Mouse (Mus musculus) intestine, embryonic 14.5 days (tissue): Measurements from ENCODE around the gene Fgf14. TPM values are rescaled to one million over a fixed set of nuclear protein-coding genes. Genes with fewer than 3 reads are reported as not detected.
"Not testable (repeated sequence)": the region's sequence is repeated elsewhere in the genome, so short reads cannot be mapped to it uniquely, and the experiment has no call there.

Source experiments
- ATAC-seq: fragments of 200-750 bp; cut with Nextera tagmentation; replicated peaks from 2 replicates; pipeline ENCODE4 v1.8.0; 2017; ENCODE audit warnings: low read depth, moderate number of reproducible peaks, moderate TSS enrichment, moderate library complexity; ENCODE audit not compliant: low FRiP score, low TSS enrichment
- DNase-seq: peaks from one replicate; pipeline ENCODE4 v3.0.0-alpha.2; 2018; ENCODE audit warnings: low spot score
- H3K27ac ChIP-seq: fragments of 300-500 bp; sonication (generic); 2 replicates; pipeline ENCODE4 v1.5.1; 2014; ENCODE audit warnings: low read depth, mild to moderate bottlenecking, control low read depth
- H3K27me3 ChIP-seq: fragments of 300-500 bp; sonication (generic); replicated peaks from 2 replicates; pipeline ENCODE4 v1.6.1; 2014; ENCODE audit warnings: low read length, control low read depth; ENCODE audit not compliant: control insufficient read depth, insufficient read depth
- H3K36me3 ChIP-seq: fragments of 300-500 bp; sonication (generic); 2 replicates; pipeline ENCODE4 v1.6.1; 2014; ENCODE audit warnings: low read length, control low read depth; ENCODE audit not compliant: control insufficient read depth, insufficient read depth
- H3K4me1 ChIP-seq: fragments of 300-500 bp; sonication (generic); replicated peaks from 2 replicates; pipeline ENCODE4 v1.6.1; 2014; ENCODE audit warnings: low read length, control low read depth, mixed read lengths; ENCODE audit not compliant: control insufficient read depth, insufficient read depth
- H3K4me2 ChIP-seq: fragments of 300-500 bp; sonication (generic); 2 replicates; pipeline ENCODE4 v1.6.1; 2014; ENCODE audit warnings: low read length
- H3K4me3 ChIP-seq: fragments of 300-500 bp; sonication (generic); 2 replicates; pipeline ENCODE4 v1.5.1; 2014; ENCODE audit warnings: low read depth, low read length, control low read depth, mixed read lengths
- H3K9ac ChIP-seq: fragments of 300-500 bp; sonication (generic); 2 replicates; pipeline ENCODE4 v1.6.1; 2014; ENCODE audit warnings: mild to moderate bottlenecking, low read length
- H3K9me3 ChIP-seq: fragments of 300-500 bp; sonication (generic); 2 replicates; pipeline ENCODE4 v1.6.1; 2016; ENCODE audit warnings: low read length, control low read depth; ENCODE audit not compliant: control insufficient read depth
- WGBS: fragments of 180-500 bp; shearing (Covaris S2); extraction: QIAGEN DNeasy Blood & Tissue Kit; methylation state at CpG from one replicate; pipeline ENCODE4 v1.1.7; 2014; 5-methylcytosine and 5-hydroxymethylcytosine counted together
- polyA plus RNA-seq: library from polyadenylated mRNA; unstranded; fragments of >200 nt; fragmentation: Nextera tagmentation; extraction: Ambion mirVana; gene quantifications from 2 replicates; pipeline ENCODE4 v1.2.1, GENCODE M21; 2014

Gene Fgf14
- polyA plus RNA-seq, 1 experiment from 2014 or later = 0.65 TPM

GRCm38 (mm10) chr14:124535376-124535775 lies 141.6 kb downstream of the Fgf14 start:
- H3K4me3 ChIP-seq, H3K36me3 ChIP-seq, H3K4me2 ChIP-seq, H3K9ac ChIP-seq, ATAC-seq, DNase-seq, H3K4me1 ChIP-seq, H3K27ac ChIP-seq, H3K9me3 ChIP-seq, H3K27me3 ChIP-seq: not testable (repeated sequence)
- 63% methylated on average over 2 of the region's 2 CpGs for WGBS

- no peak for ATAC-seq
- H3K4me3 ChIP-seq = no peak overlapping the region
- WGBS = 72% methylated on average over 1 of the region's 1 CpGs
- H3K36me3 ChIP-seq = no peaks in the 10 kb centered on the region
- H3K27ac ChIP-seq = no peak overlapping the region
- no peak for DNase-seq
- no peaks in the 10 kb centered on the region for H3K4me1 ChIP-seq
- H3K4me2 ChIP-seq = no peak overlapping the region
- no peaks in the 10 kb centered on the region for H3K9me3 ChIP-seq
- H3K9ac ChIP-seq = no peak overlapping the region
- no peaks in the 10 kb centered on the region for H3K27me3 ChIP-seq
Observed at GRCm38 (mm10) chr14:124532051-124532450, 144.9 kb downstream of the Fgf14 start.

DNA sequence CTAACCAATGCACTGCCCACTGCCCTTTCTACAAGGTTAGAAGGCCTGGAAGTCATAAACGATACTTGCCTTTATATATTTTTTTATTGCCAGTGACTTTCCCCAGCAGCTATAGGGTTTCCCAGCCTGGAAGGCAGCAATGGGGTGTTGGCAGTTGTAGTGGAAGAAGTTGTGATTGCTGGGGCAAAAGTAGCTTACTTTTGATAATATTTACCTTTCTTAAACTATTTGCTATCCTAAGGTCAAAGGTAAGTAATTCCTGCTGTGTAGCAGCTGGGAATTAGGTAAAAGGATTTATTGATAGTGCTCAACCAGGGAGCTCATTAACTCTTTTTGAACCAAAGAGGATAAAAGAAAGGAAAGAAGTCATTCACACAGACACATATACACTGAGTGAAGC lies 164.9 kb downstream of the Fgf14 start:
- Histone ChIP-seq H3K36me3 (no peaks in the 10 kb centered on the region), H3K9ac (no peak overlapping the region), H3K4me3 (no peak overlapping the region), H3K27me3 (no peaks in the 10 kb centered on the region), H3K27ac (no peak overlapping the region), H3K4me1 (no peaks in the 10 kb centered on the region), H3K9me3 (no peaks in the 10 kb centered on the region), H3K4me2 (no peak overlapping the region)
- 66% methylated on average over 1 of the region's 1 CpGs for WGBS
- no peak for ATAC-seq
- no peak for DNase-seq

DNA sequence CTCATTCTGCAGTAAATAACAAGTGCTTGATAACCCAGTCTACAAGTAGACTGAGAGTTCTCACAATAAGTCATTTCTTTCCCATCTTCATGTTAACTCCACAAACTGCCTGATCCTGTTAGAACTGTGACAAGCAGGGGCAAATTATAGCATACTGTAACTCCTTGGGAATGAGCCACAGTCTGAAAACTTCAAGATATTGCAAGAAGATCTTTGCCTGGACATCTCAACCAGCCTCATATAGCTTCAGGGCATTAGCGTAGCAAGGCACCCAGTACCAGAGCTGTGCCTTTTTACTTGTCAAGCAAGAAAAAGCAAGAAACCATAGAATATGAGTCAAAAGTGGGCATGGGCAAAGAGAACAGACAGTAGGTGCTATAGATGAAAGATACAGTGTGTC lies 188.0 kb downstream of the Fgf14 start:
- Histone ChIP-seq H3K27me3 (no peaks in the 10 kb centered on the region), H3K9me3 (no peaks in the 10 kb centered on the region), H3K4me3 (no peak overlapping the region), H3K4me1 (no peaks in the 10 kb centered on the region), H3K27ac (no peak overlapping the region), H3K9ac (no peak overlapping the region), H3K4me2 (no peak overlapping the region), H3K36me3 (no peaks in the 10 kb centered on the region)
- WGBS = 92% methylated on average over 1 of the region's 1 CpGs
- ATAC-seq = no peak
- DNase-seq = no peak

- Histone ChIP-seq H3K9ac (no peak overlapping the region), H3K4me3 (no peak overlapping the region), H3K9me3 (no peaks in the 10 kb centered on the region), H3K4me1 (no peaks in the 10 kb centered on the region), H3K4me2 (no peak overlapping the region), H3K27ac (no peak overlapping the region), H3K27me3 (no peaks in the 10 kb centered on the region), H3K36me3 (no peaks in the 10 kb centered on the region)
- ATAC-seq = no peak
- DNase-seq = no peak
- WGBS = 67% methylated on average over 1 of the region's 1 CpGs
Observed at GRCm38 (mm10) chr14:124485261-124485660, 191.7 kb downstream of the Fgf14 start.

DNA sequence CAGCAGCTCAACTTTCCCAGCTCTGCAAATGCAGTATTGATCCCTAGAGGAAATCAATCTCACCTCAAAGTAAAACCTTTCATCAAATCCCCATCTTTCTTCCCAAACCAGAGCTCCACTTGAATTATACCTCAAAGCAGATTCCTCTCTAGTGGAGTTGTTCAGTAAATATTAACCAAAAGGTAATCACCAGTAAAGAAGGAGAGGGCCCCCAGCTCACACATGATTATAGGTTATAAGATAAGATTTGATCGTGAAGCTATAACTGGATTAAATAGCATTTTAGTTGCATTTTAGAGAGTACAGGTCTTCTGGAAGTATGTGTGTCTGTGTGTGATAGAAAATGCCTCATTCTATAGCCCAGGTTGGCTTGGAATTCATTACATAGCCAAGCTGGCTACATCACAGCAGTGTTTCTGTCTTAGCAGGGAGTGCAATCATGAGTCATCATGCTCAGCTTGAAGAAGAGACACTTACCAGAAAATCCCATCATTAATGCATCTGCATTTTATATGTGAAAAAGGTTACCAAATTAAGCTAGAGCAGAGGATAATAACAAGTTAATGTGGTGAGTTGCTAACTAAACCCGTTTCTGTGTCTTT lies 202.8 kb downstream of the Fgf14 start:
- no peaks in the 10 kb centered on the region for H3K27me3 ChIP-seq
- peak; percentile 23; the same call in 1 of the 2 replicates for ATAC-seq
- no peak overlapping the region for H3K27ac ChIP-seq
- no peak overlapping the region for H3K4me3 ChIP-seq
- no peak for DNase-seq
- no peaks in the 10 kb centered on the region for H3K4me1 ChIP-seq
- 70% methylated on average over 2 of the region's 2 CpGs for whole genome bisulfite sequencing
- no peaks in the 10 kb centered on the region for H3K36me3 ChIP-seq
- H3K9ac ChIP-seq = no peak overlapping the region
- no peaks in the 10 kb centered on the region for H3K9me3 ChIP-seq
- H3K4me2 ChIP-seq = no peak overlapping the region

GRCm38 (mm10) chr14:124470909-124471308 lies 206.0 kb downstream of the Fgf14 start:
- H3K9ac ChIP-seq = no peak overlapping the region
- no peak overlapping the region for H3K4me2 ChIP-seq
- ATAC-seq (no peak), DNase-seq (no peak)
- no peaks in the 10 kb centered on the region for H3K27me3 ChIP-seq
- H3K36me3 ChIP-seq = no peaks in the 10 kb centered on the region
- H3K9me3 ChIP-seq = no peaks in the 10 kb centered on the region
- no peaks in the 10 kb centered on the region for H3K4me1 ChIP-seq
- 75% methylated on average over 2 of the region's 2 CpGs for WGBS
- no peak overlapping the region for H3K27ac ChIP-seq
- no peak overlapping the region for H3K4me3 ChIP-seq

GRCm38 (mm10) chr14:124455120-124455519 lies 221.8 kb downstream of the Fgf14 start:
- H3K27ac ChIP-seq = no peak overlapping the region
- H3K9me3 ChIP-seq = no peaks in the 10 kb centered on the region
- H3K4me3 ChIP-seq = no peak overlapping the region
- H3K27me3 ChIP-seq = no peaks in the 10 kb centered on the region
- DNase-seq (no peak), ATAC-seq (no peak)
- H3K36me3 ChIP-seq = no peaks in the 10 kb centered on the region
- 93% methylated on average over 1 of the region's 1 CpGs for WGBS
- H3K4me2 ChIP-seq = no peak overlapping the region
- no peak overlapping the region for H3K9ac ChIP-seq
- H3K4me1 ChIP-seq = no peaks in the 10 kb centered on the region

DNA sequence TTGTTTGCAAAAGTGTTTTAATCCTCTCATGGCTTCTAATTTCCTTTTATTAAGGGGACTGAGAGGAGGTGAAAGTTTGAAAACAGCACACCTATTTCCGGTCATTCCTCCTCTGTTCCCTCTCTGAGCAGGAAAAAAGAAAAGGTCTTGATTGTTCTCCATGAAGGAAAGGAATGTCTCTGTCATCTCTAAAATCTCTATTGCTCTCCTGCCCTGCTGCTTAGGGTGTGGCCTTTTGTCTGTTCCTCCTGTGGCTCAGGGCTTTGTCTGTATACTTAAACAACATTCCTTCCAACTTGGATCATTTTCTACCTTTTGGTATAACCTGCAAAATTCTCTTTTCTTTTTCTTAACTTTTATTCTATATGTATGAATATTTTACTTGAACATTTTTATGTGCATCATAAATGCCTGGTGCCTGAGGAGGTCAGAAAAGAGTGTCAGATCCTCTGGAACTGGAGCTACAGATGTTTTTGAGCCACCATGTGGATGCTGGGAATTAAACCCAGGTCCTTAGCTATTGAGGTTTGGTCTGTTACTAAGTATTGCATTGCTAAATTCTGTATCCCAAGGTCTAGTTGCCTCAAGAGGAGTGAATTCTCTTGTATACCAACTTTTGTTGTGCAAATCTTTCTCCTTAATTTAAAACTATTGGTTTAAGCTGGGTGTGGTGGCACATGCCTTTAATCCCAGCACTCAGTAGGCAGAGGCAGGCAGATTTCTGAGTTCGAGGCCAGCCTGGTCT lies 230.7 kb downstream of the Fgf14 start:
- no peaks in the 10 kb centered on the region for H3K9me3 ChIP-seq
- no peak overlapping the region for H3K27ac ChIP-seq
- H3K4me2 ChIP-seq = no peak overlapping the region
- no peaks in the 10 kb centered on the region for H3K27me3 ChIP-seq
- H3K9ac ChIP-seq = no peak overlapping the region
- no peaks in the 10 kb centered on the region for H3K36me3 ChIP-seq
- no peak for ATAC-seq
- no peaks in the 10 kb centered on the region for H3K4me1 ChIP-seq
- no peak for DNase-seq
- H3K4me3 ChIP-seq = no peak overlapping the region
- 64% methylated on average over 2 of the region's 2 CpGs for WGBS
